Mouse (Mus musculus) small intestine, adult 2 months (tissue): ENCODE results near the gene Fam120c.

Source experiments
- CTCF ChIP-seq: fragments of 200-500 bp; IDR thresholded peaks from 2 replicates; pipeline ENCODE4 v1.5.1; 2012; ENCODE audit warnings: low read depth, mild to moderate bottlenecking, control low read depth, inconsistent platforms, low read length, moderate library complexity, mixed read lengths; ENCODE audit not compliant: insufficient replicate concordance, insufficient read length; ENCODE audit errors: extremely low read depth
- POLR2A ChIP-seq: fragments of 200-500 bp; IDR thresholded peaks from 2 replicates; pipeline ENCODE4 v1.6.1; 2012; ENCODE audit warnings: low read depth, mild to moderate bottlenecking, control low read depth, inconsistent platforms, low read length, moderate library complexity

GRCm38 (mm10) chrX:151513066-151513465, 169.1 kb downstream of the Fam120c start:
- TF ChIP-seq POLR2A, result no peak
- no peak for TF ChIP-seq CTCF
